Mouse (Mus musculus) T-helper 2 cell (primary cell): ENCODE data around the gene Ndufa13.

Source experiments
- in situ Hi-C: fragments of 300-600 bp; cut with MboI, MseI; formaldehyde crosslinking; loops from one replicate; pipeline ENCODE4 v1.15.1; 2025; ENCODE audit warnings: high pct_unique_total_duplicates

The Ndufa13 gene

GRCm38 (mm10) chr8:69911917-69912316, 9.6 kb upstream of the Ndufa13 start:
- in situ Hi-C loops = loop anchor here (25.0 kb wide), 1 partner anchor 250 kb away; the partner anchor contains the start of gene Tmem161a

- in situ Hi-C loops = loop anchor here (25.0 kb wide), 1 partner anchor 255 kb away; the partner anchor contains the start of gene Tmem161a
Measured at GRCm38 (mm10) chr8:69907106-69907505, 4.7 kb upstream of the Ndufa13 start.

- in situ Hi-C loops = loop anchor here (25.0 kb wide), 1 partner anchor 256 kb away; the partner anchor contains the start of gene Tmem161a
Measured at GRCm38 (mm10) chr8:69906260-69906659, 3.9 kb upstream of the Ndufa13 start.

- in situ Hi-C loops = loop anchor here (25.0 kb wide), 1 partner anchor 258 kb away; the partner anchor contains the start of gene Tmem161a
Measured at GRCm38 (mm10) chr8:69904096-69904495, 1.7 kb upstream of the Ndufa13 start.

GRCm38 (mm10) chr8:69903063-69903542, 745 bp upstream of the Ndufa13 start:
- in situ Hi-C loops = loop anchor here (25.0 kb wide), 1 partner anchor 259 kb away; the partner anchor contains the start of gene Tmem161a

- in situ Hi-C loops = loop anchor here (25.0 kb wide), 1 partner anchor 261 kb away; the partner anchor contains the start of gene Tmem161a
Measured at GRCm38 (mm10) chr8:69901484-69902162, 735 bp downstream of the Ndufa13 start.

GRCm38 (mm10) chr8:69900895-69901451, 1.4 kb downstream of the Ndufa13 start:
- in situ Hi-C loops = loop anchor here (25.0 kb wide), 1 partner anchor 261 kb away; the partner anchor contains the start of gene Tmem161a

GRCm38 (mm10) chr8:69899876-69900275, 2.5 kb downstream of the Ndufa13 start:
- in situ Hi-C loops = loop anchor here (25.0 kb wide), 1 partner anchor 262 kb away; the partner anchor contains the start of gene Tmem161a

GRCm38 (mm10) chr8:69897857-69898256, 4.5 kb downstream of the Ndufa13 start:
- in situ Hi-C loops = no loop called here

- in situ Hi-C loops = no loop called here
Measured at GRCm38 (mm10) chr8:69895772-69896451, 6.4 kb downstream of the Ndufa13 start.

- in situ Hi-C loops = no loop called here
Measured at GRCm38 (mm10) chr8:69894836-69895332, 7.5 kb downstream of the Ndufa13 start.

GRCm38 (mm10) chr8:69893863-69894262, 8.5 kb downstream of the Ndufa13 start:
- in situ Hi-C loops = no loop called here

GRCm38 (mm10) chr8:69890813-69891241, 11.5 kb downstream of the Ndufa13 start:
- in situ Hi-C loops = no loop called here

- in situ Hi-C loops = no loop called here
Measured at GRCm38 (mm10) chr8:69888902-69889301, 13.5 kb downstream of the Ndufa13 start.

GRCm38 (mm10) chr8:69888244-69888866, 14.0 kb downstream of the Ndufa13 start:
- in situ Hi-C loops = no loop called here

- in situ Hi-C loops = no loop called here
Measured at GRCm38 (mm10) chr8:69887289-69888243, 14.8 kb downstream of the Ndufa13 start, which contains the start of gene Cilp2. Cilp2 (minus strand) TSS chr8:69887687.

GRCm38 (mm10) chr8:69884141-69884540, 18.2 kb downstream of the Ndufa13 start:
- in situ Hi-C loops = no loop called here

GRCm38 (mm10) chr8:69882833-69883600, 19.3 kb downstream of the Ndufa13 start:
- in situ Hi-C loops = no loop called here
